Mouse (Mus musculus): ENCODE data around the gene Cs.

DNA sequence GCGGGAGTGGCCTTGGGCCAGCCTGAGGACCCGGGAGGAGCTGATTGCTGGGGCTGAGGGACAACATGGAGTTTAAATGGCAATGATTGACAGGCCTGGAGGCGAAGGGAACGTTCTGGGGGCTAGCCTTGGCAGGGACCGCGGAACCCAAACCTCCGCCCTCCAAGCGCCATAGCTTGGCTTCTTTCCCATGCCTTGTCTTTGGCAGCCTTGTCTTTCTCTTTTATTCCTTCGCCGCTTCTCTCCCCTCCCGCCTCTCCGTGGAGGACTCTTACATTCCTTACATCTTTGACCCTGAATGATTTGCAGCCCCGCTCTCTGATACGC is 74.5 kb downstream of the Cs start:
- TF ChIP-seq EP300 (IDR thresholded peaks at IDR 0.05) (no peak), CTCF (IDR thresholded peaks at IDR 0.05) (no peak)

Measured in lung, postnatal 0 days (tissue).